Mouse (Mus musculus) heart, embryonic 10.5 days (tissue): ENCODE results near the gene Mast4. TPM values are rescaled to one million over a fixed set of nuclear protein-coding genes. Genes with fewer than 3 reads are reported as not detected.

Experiments used
- DNase-seq: peaks from one replicate; pipeline ENCODE4 v3.0.0-alpha.2; 2017; ENCODE audit warnings: low spot score
- H3K27ac ChIP-seq: fragments of 300-500 bp; sonication (generic); 2 replicates; pipeline ENCODE4 v1.5.1; 2016; ENCODE audit warnings: mild to moderate bottlenecking
- H3K27me3 ChIP-seq: fragments of 300-500 bp; sonication (generic); 2 replicates; pipeline ENCODE4 v1.6.1; 2016; ENCODE audit warnings: mild to moderate bottlenecking; ENCODE audit not compliant: poor library complexity, insufficient read depth, severe bottlenecking
- H3K36me3 ChIP-seq: fragments of 300-500 bp; sonication (generic); 2 replicates; pipeline ENCODE4 v1.6.1; 2016; ENCODE audit warnings: mild to moderate bottlenecking, moderate library complexity
- H3K4me1 ChIP-seq: fragments of 300-500 bp; sonication (generic); 2 replicates; pipeline ENCODE4 v1.6.1; 2016; ENCODE audit warnings: mild to moderate bottlenecking
- H3K4me3 ChIP-seq: fragments of 300-500 bp; sonication (generic); 2 replicates; pipeline ENCODE4 v1.5.1; 2016; ENCODE audit warnings: mild to moderate bottlenecking, moderate library complexity
- H3K9me3 ChIP-seq: fragments of 300-500 bp; sonication (generic); 2 replicates; pipeline ENCODE4 v1.6.1; 2016; ENCODE audit warnings: mild to moderate bottlenecking, moderate library complexity
- WGBS: fragments of 180-500 bp; shearing (Covaris S2); methylation state at CpG from one replicate; pipeline ENCODE4 v1.1.7; 2016; 5-methylcytosine and 5-hydroxymethylcytosine counted together
- polyA plus RNA-seq: library from polyadenylated mRNA; unstranded; fragments of >200 nt; fragmentation: Nextera tagmentation; extraction: Ambion mirVana; gene quantifications from 2 replicates; pipeline ENCODE4 v1.2.1, GENCODE M21; 2016

The Mast4 gene
- polyA plus RNA-seq, 1 experiment from 2014 or later: 33.2 TPM

DNA sequence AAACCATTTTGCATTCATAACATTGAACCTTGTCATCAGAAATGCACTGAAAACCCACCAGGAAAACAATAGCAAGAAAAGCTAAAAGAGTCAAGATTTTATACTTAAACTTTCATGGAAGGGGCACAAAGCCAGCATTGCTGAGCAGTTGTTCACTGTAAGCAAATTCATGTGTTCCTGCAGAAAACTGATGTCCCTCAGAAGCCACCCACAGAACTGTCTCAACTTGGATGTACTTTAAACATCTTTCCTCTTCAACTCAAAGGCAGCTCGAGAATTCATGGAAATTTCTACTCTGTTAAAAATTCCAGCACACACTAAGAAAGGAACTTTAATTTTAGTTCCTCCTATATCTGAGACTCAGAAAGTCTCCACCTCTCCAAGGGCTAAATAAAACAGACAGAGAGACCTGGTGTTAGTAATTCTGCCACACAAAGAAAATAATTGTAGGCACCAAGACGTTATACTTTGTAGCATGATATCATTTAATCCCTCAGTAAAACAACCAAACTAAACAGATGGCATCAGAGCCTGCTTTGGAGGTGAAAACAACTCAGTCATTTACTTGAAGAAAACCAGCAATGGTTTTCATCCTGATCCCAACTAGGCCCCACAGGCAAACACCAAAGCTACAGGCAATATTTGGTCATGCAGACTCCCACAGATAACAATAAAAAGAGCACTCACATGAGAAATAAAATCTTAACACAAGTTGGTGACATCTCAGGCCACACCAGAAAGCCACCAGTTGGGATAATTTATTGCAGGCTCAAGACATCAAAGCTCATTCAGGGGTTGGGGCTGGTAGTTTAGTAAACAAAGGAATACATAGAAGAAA is 134.3 kb downstream of the Mast4 start:
- no peaks in the 10 kb centered on the region for H3K9me3 ChIP-seq
- no peak overlapping the region for H3K27ac ChIP-seq
- WGBS: 40% methylated on average over 2 of the region's 2 CpGs
- H3K27me3 ChIP-seq: no peaks in the 10 kb centered on the region
- peaks cover 13% of the 10 kb centered on the region; the same call in 1 of the 2 replicates for H3K4me1 ChIP-seq
- H3K4me3 ChIP-seq: no peak overlapping the region
- no peaks in the 10 kb centered on the region for H3K36me3 ChIP-seq
- peak; percentile 51 for DNase-seq

DNA sequence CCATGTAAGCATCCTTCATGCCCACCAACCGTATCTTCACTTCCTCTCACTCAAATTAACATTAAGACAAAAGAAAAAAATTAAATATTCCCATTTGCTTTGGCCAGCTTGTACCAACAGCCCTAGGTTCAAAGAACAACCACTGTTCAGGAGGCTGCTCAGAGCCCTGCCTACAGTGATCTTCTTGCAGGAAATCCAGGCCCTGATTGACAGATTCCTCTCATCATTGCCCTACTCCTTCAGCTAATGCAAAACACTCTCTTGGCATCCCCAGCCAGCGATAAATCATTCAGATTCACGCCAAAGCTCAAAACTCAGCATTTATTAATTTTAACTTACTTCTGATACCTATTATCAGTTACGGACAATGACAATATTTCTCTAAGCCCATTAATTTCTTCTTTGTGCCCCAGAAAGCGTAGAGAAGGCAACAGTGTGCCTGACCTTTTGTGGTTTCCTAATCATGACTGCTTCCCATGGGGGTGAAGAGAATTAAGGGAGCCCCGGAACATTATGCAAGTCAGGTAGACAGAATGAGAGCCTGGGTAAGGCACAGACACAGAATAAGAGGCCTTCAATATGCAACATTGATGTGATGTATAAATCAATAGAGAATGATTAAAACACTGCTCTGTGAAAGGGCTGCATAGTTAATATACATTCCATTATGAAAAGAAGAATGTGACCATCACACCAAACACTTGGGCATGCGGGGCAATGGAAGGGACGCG is 135.9 kb downstream of the Mast4 start:
- Histone ChIP-seq H3K27ac (no peak overlapping the region), H3K9me3 (no peaks in the 10 kb centered on the region), H3K4me1 (peaks cover 7% of the 10 kb centered on the region; the same call in 1 of the 2 replicates), H3K4me3 (no peak overlapping the region), H3K36me3 (no peaks in the 10 kb centered on the region), H3K27me3 (no peaks in the 10 kb centered on the region)
- WGBS: 83% methylated on average over 9 of the region's 9 CpGs
- DNase-seq: peak; percentile 17

- WGBS: 65% methylated on average over 5 of the region's 5 CpGs
- no peaks in the 10 kb centered on the region for H3K36me3 ChIP-seq
- no peaks in the 10 kb centered on the region for H3K9me3 ChIP-seq
- no peaks in the 10 kb centered on the region for H3K27me3 ChIP-seq
- H3K4me1 ChIP-seq: peaks cover 5% of the 10 kb centered on the region
- no peak overlapping the region for H3K27ac ChIP-seq
- H3K4me3 ChIP-seq: no peak overlapping the region
- DNase-seq: peak; percentile 30
Observed at GRCm38 (mm10) chr13:103196307-103196706, 138.0 kb downstream of the Mast4 start.

DNA sequence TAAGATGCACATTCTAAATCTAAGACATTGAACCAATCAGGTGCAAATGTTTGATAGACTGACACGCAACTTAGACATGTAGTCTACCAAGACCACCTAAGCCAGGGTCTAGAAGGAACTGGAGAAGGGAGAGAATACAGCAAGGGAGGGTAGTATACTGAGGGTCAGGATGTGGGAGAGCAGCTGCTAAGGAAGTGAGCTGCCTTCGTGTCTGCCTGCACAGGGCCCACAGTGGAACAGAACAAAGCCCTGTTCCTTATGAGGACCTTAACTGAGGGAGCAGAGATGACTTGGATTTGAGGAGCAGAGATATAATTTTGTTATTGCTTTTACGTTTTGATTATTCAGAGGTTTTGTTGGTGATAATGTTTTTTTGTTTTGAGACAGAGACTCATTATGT is 138.4 kb downstream of the Mast4 start:
- Histone ChIP-seq H3K27me3 (no peaks in the 10 kb centered on the region), H3K27ac (no peak overlapping the region), H3K36me3 (no peaks in the 10 kb centered on the region), H3K9me3 (no peaks in the 10 kb centered on the region), H3K4me1 (peaks cover 4% of the 10 kb centered on the region; the same call in 1 of the 2 replicates), H3K4me3 (no peak overlapping the region)
- DNase-seq: peak; percentile 57
- 72% methylated on average over 3 of the region's 3 CpGs for WGBS

- no peak overlapping the region for H3K27ac ChIP-seq
- DNase-seq: no peak
- H3K27me3 ChIP-seq: no peaks in the 10 kb centered on the region
- peaks cover 22% of the 10 kb centered on the region for H3K4me1 ChIP-seq
- no peaks in the 10 kb centered on the region for H3K9me3 ChIP-seq
- WGBS: 78% methylated on average over 5 of the region's 5 CpGs
- no peak overlapping the region for H3K4me3 ChIP-seq
- H3K36me3 ChIP-seq: no peaks in the 10 kb centered on the region
Observed at GRCm38 (mm10) chr13:103183566-103183965, 150.7 kb downstream of the Mast4 start.

DNA sequence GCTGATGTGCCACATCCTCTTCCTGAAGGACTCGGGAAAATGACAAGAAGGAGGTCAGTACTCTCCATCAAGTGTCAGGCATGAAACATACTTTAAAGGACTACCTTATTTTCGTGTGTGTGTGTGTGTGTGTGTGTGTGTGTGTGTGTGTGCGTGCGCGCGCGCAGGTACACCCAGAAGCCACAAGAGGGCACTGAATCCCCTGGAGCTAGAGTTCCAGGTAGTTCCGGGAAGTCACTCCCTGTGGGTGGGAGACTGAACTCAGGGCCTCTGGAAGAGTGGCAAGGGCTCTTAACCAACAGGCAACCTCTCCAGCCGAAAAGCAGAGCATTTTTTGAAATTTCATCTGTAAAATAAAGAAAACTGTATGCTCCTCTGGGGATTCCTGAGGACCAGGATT is 152.5 kb downstream of the Mast4 start:
- WGBS: 93% methylated on average over 9 of the region's 9 CpGs

DNA sequence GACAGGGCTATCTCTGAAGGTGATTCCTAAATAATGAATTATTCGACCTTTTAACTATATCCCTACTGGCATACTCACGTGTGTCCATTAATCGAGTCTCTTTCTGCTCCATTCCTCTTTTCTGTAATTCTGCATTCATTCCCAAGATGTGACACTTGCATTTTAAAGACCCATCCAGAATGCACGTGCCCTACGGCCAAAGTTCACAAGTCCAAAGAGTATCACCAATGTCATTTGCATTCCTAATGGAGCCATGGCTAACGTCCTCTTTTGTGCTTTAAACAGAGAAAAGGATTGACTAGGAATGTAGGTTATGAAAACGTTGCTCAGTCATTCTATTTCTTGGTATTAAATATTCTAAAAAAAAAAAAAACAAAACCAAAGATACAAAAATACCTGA is 157.4 kb downstream of the Mast4 start:
- Histone ChIP-seq H3K9me3 (no peaks in the 10 kb centered on the region), H3K4me3 (no peak overlapping the region), H3K27ac (no peak overlapping the region), H3K27me3 (no peaks in the 10 kb centered on the region), H3K36me3 (no peaks in the 10 kb centered on the region), H3K4me1 (peaks cover 12% of the 10 kb centered on the region; the same call in 1 of the 2 replicates)
- no peak for DNase-seq
- WGBS: 75% methylated on average over 7 of the region's 7 CpGs

More for the DNA sequence above, 152.5 kb downstream of the Mast4 start:
- Histone ChIP-seq H3K4me3 (no peak overlapping the region), H3K27me3 (no peaks in the 10 kb centered on the region), H3K27ac (no peak overlapping the region), H3K4me1 (peaks cover 14% of the 10 kb centered on the region), H3K36me3 (no peaks in the 10 kb centered on the region), H3K9me3 (no peaks in the 10 kb centered on the region)
- no peak for DNase-seq

DNA sequence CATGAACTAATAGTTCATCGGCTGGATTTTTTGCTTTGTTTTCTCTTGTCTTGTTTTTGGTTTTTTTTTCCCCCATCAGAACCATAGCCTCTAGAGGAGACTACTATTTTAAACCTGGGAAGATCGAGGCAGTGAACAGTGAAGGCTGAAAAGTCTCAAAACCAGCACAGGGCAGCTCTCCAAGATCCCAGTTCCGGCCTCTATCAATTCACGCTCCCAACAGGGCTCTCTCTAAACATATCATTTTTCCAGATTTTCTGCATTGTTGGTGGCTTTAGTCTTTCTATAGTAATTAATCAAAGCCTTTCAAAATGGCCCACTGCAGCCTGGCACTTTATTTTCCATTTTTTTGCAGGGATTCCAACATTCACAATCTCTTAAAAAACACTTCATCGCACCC is 159.9 kb downstream of the Mast4 start:
- Histone ChIP-seq H3K4me3 (no peak overlapping the region), H3K9me3 (no peaks in the 10 kb centered on the region), H3K4me1 (peaks cover 12% of the 10 kb centered on the region; the same call in 1 of the 2 replicates), H3K27ac (no peak overlapping the region), H3K36me3 (no peaks in the 10 kb centered on the region), H3K27me3 (peaks cover 4% of the 10 kb centered on the region; the same call in 1 of the 2 replicates)
- no peak for DNase-seq
- 83% methylated on average over 5 of the region's 5 CpGs for WGBS

DNA sequence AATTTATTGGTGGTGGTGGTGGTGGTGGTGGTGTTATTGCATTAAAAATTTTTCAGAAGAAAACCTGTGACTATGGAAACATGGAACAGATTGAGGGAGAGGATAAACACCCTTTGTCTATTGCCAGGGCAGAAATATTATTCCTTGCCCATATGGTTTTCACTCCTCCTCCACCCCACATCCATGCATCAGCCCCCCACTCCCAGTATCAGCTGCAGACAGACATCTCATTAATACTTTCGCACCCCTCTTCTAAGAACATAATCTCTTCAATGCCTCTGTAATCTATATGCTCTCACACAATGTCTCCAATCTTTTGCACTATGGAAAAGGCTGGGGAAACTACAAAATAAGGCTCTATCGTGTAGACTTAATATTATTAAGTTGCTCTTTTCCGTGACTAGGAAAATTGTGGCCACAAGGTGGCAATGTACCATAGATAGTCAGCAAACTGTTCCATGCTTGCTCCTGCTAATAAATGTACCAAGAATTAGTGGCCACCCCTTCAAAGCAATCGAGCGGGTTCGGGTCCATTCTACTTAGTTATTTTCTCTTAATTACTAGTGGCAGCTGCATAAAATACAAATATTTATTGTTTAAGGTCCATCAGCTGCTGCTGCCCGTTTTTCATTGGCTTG is 160.6 kb downstream of the Mast4 start:
- DNase-seq: no peak
- Histone ChIP-seq H3K9me3 (no peaks in the 10 kb centered on the region), H3K27me3 (peaks cover 4% of the 10 kb centered on the region; the same call in 1 of the 2 replicates), H3K36me3 (no peaks in the 10 kb centered on the region), H3K4me1 (peaks cover 7% of the 10 kb centered on the region; the same call in 1 of the 2 replicates), H3K27ac (no peak overlapping the region), H3K4me3 (no peak overlapping the region)
- WGBS: 48% methylated on average over 7 of the region's 7 CpGs

- H3K36me3 ChIP-seq: no peaks in the 10 kb centered on the region
- H3K27ac ChIP-seq: no peak overlapping the region
- WGBS: 73% methylated on average over 8 of the region's 8 CpGs
- no peaks in the 10 kb centered on the region for H3K27me3 ChIP-seq
- no peak overlapping the region for H3K4me3 ChIP-seq
- H3K4me1 ChIP-seq: peaks cover 21% of the 10 kb centered on the region
- DNase-seq: no peak
- no peaks in the 10 kb centered on the region for H3K9me3 ChIP-seq
Observed at GRCm38 (mm10) chr13:103151944-103152343, 182.4 kb downstream of the Mast4 start.

DNA sequence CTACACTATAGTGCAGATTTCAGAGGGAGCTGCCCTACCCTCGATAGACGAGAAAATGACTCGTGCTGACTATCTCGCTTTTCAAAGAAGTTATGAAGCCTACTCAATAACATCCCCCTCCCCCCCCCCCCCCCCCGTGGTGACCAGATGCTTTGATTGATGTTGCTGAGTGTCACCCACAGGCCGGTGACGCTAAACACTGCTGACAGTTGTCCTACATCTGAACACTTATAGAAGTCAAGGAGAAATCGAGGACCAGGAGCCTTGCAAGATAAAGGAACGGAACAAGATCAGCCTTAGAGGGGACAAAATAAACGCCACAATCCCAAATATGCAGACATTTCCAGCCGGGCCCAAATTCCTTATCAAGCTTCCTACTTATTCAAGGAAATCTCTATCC is 183.1 kb downstream of the Mast4 start:
- WGBS: 20% methylated on average over 11 of the region's 11 CpGs
- DNase-seq: no peak
- Histone ChIP-seq H3K9me3 (no peaks in the 10 kb centered on the region), H3K36me3 (no peaks in the 10 kb centered on the region), H3K27ac (no peak overlapping the region), H3K4me1 (peaks cover 21% of the 10 kb centered on the region), H3K4me3 (no peak overlapping the region), H3K27me3 (no peaks in the 10 kb centered on the region)

DNA sequence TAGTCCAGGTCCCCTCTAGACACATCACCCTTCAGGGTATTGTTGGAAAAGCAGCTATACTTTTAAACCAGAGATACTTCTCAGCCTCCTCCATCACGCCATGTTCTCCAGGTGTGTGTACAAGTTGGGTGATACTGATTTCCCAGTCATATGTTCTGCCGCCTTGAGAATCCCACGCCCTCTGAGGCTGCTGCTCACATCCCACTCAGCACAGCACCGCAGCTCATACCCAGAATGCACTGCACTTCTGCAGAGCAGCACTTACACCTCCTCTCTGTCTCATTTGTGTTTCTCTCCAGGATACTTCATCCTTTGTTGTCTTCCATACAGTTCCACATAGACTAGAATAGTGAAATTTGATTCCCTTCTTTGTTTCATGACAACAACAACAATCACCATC is 183.6 kb downstream of the Mast4 start:
- Histone ChIP-seq H3K36me3 (no peaks in the 10 kb centered on the region), H3K4me1 (peaks cover 21% of the 10 kb centered on the region), H3K27me3 (no peaks in the 10 kb centered on the region), H3K27ac (0 out of 2 replicates have a peak overlapping the region, but pooled peaks have one; percentile 19), H3K4me3 (no peak overlapping the region), H3K9me3 (no peaks in the 10 kb centered on the region)
- 88% methylated on average over 4 of the region's 4 CpGs for WGBS
- DNase-seq: no peak

GRCm38 (mm10) chr13:103149415-103149814 is 184.9 kb downstream of the Mast4 start:
- WGBS: 88% methylated on average over 7 of the region's 7 CpGs
- H3K27ac ChIP-seq: no peak overlapping the region
- H3K4me1 ChIP-seq: peaks cover 27% of the 10 kb centered on the region
- no peaks in the 10 kb centered on the region for H3K36me3 ChIP-seq
- no peaks in the 10 kb centered on the region for H3K27me3 ChIP-seq
- no peak overlapping the region for H3K4me3 ChIP-seq
- DNase-seq: no peak
- no peaks in the 10 kb centered on the region for H3K9me3 ChIP-seq
